Mouse (Mus musculus): ENCODE results near the gene Aldh3b2. TPM values are rescaled to one million over a fixed set of nuclear protein-coding genes. Genes with fewer than 3 reads are reported as not detected.
"Not testable (repeated sequence)": the region's sequence is repeated elsewhere in the genome, so short reads cannot be mapped to it uniquely, and the experiment has no call there.

The Aldh3b2 gene
- polyA plus RNA-seq, 1 experiment from 2014 or later = 1.6 TPM

DNA sequence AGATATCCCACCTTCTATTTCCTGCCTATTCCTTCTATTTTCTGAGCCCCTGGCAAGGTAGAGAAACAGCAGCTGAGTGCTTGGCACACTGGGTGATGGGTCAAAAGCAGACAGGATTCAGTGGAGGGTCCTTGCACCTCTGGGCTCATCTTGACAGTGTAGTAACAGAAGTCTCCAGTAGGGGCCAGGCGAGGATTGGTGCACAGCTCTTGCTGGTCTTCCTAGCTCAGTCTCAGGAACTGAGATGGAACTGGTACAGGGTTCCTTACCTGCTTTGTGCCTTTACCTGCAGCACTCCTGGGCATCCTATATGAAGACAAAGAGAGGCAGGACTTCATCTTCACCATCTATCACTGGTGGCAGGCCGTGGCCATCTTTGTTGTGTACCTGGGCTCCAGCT lies 25.4 kb upstream of the Aldh3b2 start:
- peak; percentile 72 for DNase-seq (ENCODE audit: low spot score)

DNA sequence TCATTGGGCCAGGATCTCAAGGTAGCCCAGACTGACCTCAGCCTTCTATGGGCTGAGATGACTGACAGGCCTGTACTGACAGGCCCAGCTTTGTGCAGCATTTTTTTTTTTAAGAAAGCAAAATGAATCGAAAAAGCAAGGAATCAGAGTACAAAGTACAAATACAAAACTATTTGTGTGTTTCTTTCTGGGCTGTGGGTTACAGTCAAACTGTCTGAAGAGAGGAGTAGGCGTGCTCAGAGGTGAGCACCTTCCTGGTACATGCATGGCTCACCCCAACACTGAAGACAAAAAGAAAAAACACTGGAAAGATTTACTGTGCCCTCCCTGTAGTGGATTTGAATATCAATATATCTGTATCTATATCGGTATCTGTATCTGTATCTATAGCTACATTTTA lies 24.3 kb upstream of the Aldh3b2 start:
- DNase-seq (ENCODE audit: low spot score) = no peak

DNA sequence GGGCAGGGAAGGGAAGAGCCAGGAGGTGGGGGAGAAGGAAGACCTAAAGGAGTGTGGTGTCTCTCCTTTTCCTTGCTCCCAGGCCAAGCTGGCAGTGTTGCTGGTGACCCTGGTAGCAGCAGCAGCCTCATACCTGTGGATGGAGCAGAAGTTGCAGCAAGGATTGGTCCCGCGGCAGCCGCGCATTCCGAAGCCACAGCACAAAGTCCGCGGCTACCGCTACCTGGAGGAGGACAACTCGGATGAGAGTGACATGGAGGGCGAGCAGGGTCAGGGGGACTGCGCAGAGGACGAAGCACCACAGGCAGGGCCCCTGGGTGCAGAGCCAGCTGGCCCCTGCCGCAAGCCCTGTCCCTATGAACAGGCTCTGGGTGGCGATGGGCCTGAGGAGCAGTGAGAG lies 23.6 kb upstream of the Aldh3b2 start:
- DNase-seq (ENCODE audit: low spot score) = no peak

DNA sequence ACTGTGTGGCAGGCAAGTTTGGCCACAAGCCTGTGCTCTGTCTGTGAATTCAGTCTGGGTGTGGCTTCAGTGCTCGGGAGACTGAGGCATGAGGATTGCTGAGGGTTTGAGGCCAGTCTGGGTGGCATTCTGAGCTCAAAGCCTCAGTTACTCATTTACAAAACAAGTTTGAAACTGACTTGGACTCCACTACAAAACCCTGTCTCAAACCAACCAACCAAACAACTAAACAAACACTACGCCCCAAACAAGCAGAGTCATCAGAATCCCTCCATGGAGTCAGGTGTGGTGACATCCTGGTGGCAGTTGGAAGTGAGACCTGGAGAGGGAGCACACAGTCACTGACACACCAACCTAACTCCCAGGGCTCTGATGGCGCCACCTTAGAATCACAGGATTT lies 21.8 kb upstream of the Aldh3b2 start:
- no peak for DNase-seq (ENCODE audit: low spot score)

DNA sequence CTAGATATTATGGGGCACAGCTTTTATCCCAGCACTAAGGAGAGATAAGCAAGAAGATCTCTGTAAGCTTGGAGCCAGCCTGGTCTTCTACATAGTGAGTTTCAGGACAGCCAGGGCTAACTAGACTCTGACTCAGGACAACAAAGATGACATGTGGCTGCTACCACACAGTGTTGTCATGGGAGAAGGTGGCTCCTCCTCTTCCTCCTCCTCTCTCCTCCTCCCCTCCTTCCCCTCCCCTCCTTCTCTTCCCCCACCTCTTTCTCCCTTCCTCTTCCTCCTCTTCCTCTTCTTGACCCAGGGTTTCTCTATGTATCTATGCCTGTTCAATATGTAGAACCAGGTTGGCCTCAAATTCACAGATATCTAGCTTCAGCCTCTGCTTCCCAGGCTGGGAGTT lies 20.7 kb upstream of the Aldh3b2 start:
- DNase-seq (ENCODE audit: low spot score) = no peak

DNA sequence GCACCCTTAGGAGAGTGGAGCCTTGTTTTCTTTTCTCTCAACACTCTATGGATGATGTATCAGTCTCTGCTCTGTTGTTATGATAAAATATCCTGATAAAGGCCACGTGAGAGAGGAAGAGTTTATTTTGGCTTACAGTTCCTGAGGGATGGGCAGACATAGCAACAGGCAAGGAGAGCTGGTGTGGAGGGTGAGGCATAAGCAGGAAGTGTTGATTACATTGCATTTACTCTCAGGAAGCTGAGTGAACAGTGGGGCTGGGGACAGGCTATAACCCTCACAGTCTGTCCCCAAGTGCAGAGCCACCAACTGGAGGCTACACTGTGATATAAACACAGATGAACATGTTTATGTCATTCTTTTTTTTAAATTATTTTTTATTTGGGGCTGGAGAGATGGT lies 20.0 kb upstream of the Aldh3b2 start:
- no peak for DNase-seq (ENCODE audit: low spot score)

DNA sequence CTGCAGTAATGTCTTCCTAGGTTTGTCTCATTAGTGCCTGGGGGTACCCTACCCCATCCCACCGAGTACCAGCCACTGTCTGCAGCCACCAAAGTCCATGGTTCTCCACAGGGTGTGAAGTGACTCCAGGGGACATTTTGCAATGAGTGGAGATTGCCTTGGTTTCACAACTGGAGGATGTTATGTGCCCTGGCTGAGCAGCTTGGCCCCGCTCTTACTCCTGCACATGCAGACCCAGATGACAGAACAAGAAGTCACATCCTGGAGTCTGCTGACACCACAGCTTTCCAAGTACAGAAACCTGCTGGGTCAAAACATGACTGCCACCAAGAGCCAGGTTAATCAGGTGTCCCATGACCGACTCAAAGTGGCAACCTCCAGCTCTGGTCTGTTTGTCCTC lies 17.1 kb upstream of the Aldh3b2 start:
- no peak for DNase-seq (ENCODE audit: low spot score)

DNA sequence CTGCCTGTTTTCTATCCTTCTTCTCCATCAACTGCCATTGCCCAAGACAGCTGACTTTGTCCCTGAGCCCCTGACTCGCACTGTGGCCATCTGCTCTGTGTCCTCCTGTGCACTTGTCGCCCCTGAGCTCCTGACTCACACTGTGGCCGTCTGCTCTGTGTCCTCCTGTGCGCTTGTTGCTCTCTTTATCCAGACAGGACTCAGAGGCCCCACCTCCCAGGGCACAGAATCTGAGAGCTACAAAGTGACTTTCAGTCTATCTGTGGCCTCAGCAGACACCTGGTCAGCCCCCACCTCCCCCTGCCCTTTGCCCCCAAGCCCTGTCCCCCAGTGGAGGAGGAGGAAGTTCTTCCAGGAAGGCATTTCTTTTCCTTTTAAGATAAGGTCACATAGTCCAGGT lies 16.3 kb upstream of the Aldh3b2 start:
- no peak for DNase-seq (ENCODE audit: low spot score)

DNA sequence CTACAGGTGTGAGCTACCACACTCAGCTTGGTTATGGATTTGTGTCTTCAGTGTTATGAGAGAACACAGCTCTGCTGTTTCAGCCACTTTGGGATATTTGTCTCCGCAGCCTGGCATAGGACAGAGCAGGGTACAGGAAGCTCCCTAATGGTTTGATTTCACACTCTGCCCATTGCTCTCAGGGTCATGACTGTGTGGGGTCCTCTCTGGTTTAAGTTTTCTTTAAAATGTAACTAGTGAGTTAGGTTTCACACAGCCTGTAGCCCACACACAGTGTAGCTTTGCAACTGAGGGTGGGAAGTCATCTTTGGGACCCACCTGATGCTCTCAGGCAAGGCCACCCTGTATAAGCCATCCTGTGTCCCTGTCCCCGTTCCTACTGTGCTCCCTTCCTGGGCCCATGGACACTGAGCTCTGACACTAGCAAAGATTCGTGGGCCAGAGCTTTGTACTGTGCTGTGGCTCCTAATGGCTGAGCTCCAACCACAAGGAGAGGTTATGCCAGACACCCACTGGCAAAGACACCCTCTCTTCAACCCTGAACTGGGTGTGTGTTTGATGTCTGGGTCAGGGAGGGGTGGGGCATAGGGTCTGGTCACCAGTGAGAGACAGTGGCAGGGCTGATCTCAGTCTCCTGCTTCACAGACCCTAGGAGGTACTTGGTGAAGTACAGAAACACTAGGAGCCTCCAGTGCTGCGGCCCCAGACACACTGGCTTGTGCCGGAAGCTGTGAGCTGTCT lies 14.7 kb upstream of the Aldh3b2 start:
- DNase-seq (ENCODE audit: low spot score) = not testable (repeated sequence)

DNA sequence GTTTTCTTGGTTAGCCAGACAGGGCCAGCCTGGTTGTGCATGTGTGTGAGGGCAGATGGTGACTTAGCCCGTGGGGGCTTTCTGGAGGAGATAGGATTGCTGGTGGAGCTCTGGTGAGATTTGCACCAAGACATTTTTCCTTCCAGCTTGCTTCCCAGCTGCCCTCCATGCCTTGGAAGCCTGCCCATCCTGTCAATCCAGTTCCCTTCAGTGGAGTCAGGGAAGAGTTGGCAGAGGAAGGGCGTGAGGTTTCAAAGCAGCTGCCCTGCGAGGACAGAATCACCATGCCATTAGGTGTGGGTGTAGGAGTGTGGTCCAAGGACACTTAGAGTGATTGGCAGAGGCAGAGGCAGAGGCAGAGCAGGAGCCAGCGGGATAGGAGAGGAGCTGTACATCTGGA lies 13.7 kb upstream of the Aldh3b2 start, which contains the start of gene Aldh3b3:
TSS of gene Aldh3b3 (plus strand) at position 176 of the 400 bp plus-strand sequence.
- DNase-seq (ENCODE audit: low spot score) = no peak

DNA sequence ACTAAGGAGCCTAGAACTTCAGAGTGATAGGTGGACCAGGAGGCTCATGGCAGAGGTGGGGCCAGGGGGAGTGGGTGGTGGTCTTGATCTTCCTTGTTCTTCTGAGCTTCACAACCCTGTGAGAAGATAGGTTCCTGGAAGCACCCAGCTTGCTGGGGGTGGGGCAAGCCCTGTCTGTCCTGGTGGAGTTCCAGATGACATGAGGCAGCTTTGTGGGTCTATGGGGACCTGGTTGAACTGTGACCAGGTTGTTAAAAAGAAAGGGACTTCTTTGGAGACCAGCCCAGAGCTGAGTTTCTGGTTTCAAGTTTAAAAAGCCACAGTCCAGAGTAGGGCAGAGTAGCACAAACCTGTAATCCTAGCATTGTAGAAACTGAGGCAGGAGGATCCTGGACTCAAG lies 13.1 kb upstream of the Aldh3b2 start:
- DNase-seq (ENCODE audit: low spot score) = no peak

DNA sequence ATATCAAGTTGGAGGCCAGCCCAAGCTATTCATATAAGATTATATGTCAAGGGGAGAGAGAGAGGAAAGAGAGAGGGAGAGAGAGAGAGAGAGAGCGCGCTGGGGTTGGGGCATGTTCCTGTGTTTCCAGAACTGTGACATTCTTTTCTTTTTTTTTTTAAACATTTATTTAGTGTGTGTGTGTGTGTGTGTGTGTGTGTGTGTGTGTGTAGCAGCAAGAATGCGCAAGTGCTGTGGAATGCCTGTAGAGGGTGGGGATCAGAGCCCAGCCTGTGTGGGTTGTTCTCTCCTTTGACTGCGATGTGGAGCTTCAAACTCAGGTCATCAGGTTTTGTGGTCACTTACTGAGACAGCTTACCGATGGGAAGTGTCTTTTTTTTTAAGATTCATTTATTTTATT lies 11.9 kb upstream of the Aldh3b2 start:
- DNase-seq (ENCODE audit: low spot score) = no peak

DNA sequence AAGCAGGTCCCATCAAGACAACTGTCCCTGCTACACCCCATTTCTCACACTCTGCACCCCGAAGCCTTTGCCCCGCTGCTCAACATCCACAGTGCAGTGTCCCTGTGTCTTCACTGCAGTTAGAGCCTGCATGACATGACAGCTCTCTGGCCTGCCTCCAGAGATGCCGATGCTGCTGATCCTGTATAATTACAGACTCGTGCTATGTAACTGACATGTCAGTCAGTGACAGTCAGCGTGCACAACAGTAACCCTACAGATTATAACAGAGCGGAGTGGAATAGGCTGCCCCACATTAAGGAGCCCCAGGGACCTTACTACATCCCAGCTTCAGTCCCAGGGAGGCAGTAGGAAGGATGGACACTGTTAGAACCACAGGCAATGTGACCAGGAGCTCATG lies 10.3 kb upstream of the Aldh3b2 start:
- not testable (repeated sequence) for DNase-seq (ENCODE audit: low spot score)

DNA sequence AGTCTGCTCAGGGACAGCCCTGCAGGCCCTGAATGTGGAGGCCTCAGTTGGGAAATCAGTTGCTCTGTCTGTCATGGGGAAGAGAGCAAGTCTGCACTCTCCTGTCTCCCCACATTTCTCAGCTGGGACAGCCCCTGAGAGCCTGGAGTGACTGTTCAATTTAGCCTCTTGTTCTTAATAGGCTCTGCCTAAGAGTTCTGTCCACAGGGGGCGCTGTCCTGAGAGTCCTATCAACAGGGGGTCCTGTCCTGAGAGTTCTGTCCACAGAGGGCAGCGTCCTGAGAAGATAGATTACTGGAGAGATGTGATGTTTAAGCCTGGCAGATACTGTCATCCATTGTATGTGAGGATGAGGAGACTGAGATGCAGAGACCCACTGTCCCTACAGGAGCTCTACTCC lies 9.7 kb upstream of the Aldh3b2 start:
- no peak for DNase-seq (ENCODE audit: low spot score)

DNA sequence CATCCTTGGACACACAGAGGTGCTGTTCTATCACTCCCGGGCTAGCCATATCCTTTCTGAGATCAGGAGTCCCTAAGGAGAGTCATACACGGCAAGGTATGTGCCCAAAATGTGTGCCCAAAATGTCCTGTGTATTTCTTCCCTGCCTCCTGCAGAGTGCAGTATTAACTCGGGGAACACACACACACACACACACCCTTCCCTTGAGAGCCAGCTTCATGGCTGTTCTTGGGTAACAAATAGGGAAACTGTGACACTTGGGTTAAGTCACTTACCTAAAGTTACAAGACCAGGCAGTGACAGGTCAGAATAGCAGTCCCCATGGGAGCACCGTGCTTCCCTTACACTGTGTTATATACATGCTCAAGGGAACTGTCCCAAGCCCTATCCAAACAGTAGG lies 8.1 kb upstream of the Aldh3b2 start:
- no peak for DNase-seq (ENCODE audit: low spot score)

DNA sequence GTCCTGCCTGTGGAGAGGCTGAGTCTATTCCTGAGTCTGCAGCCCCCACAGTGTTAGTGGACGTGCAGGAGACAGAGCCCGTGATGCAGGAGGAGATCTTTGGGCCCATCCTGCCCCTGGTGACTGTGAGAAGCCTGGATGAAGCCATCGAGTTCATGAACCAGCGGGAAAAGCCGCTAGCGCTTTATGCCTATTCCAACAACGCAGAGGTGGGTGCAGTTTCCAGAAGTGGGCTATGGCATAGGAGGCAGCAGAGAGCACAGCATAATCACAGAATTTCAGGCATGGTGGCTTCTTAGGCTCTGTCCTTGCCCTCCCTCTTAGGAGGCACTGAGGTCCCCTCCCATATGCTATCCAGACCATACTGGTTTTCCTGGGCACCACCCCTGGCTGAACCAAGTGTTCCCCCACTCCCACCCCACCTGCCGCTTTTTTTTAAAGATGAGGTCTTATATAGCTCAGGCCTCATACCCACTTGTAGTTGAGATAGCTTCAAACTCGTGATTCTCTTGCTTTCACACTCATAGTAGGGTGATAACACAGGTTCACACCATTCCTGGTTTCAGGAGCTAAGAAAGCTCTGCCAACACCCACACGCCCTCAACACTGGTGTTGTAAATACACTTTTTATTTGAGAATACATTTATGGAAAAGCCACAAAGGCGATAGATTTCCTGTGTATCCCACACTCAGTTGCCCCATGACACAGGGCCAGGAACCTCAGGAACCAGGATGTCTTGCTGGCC lies 5.6 kb upstream of the Aldh3b2 start:
- DNase-seq (ENCODE audit: low spot score) = no peak

DNA sequence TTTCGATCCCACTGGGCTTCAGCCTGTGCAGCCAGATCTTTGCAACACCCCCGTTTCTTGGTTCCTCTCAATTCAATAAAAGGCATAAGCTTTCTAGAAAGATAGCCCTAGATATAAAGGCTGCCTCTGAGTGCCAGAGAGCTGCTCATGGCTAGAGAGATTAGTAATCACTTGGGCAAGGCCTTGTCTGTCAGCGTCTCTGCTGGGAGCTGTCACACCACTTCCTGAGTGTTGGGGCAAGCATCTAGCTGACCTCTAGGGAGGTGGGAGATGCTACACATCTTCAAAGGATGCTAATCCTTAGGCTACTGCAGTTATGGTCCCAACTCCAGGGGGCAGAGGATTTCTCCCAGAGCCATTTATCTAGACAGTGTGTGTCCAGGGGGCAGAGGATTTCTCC lies 4.9 kb upstream of the Aldh3b2 start:
- no peak for DNase-seq (ENCODE audit: low spot score)

DNA sequence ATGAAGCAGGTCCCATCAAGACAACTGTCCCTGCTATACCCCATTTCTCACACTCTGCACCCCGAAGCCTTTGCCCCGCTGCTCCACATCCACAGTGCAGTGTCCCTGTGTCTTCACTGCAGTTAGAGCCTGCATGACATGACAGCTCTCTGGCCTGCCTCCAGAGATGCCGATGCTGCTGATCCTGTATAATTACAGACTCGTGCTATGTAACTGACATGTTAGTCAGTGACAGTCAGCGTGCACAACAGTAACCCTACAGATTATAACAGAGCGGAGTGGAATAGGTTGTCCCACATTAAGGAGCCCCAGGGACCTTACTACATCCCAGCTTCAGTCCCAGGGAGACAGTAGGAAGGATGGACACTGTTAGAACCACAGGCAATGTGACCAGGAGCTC lies 2.5 kb downstream of the Aldh3b2 start:
- DNase-seq (ENCODE audit: low spot score) = not testable (repeated sequence)

DNA sequence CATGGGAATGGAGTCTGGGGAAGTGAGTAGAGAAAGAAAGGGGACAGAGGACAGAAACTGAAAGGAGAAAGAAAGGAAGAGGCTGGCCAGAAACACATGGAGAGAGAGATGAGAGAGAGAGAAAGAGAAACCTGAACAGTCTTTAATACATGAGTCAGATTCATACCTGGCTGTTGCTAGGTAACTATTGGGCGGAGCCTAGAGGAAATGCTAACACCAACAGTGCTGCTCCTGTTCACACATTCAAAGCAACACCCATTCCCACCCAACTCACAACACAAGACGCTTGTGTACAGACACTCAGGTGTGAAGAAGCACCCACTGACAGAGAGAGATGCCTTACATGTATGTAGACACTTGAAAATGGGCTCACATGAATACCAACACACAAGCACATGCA lies 3.7 kb downstream of the Aldh3b2 start:
- no peak for DNase-seq (ENCODE audit: low spot score)

DNA sequence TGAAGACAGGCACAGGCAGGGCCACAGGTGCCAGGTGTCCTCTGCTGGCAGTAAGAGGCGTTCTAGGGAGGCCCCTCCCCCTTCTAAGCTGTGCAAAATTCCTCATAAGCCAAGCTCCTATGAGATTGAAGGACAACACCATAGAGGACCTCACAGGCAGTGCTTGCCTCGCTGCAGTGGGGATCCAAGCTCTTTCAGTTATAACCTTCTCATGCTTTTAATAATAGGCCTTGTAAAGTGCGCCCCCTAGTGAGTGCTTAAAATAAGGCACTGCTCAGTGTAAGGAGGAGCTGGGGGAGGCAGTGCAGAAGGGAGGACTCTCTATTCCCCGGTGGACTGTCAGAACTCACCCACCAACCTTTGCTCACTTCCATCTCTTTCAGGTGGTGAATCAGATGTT lies 8.2 kb downstream of the Aldh3b2 start:
- DNase-seq (ENCODE audit: low spot score) = peak; percentile 87

DNA sequence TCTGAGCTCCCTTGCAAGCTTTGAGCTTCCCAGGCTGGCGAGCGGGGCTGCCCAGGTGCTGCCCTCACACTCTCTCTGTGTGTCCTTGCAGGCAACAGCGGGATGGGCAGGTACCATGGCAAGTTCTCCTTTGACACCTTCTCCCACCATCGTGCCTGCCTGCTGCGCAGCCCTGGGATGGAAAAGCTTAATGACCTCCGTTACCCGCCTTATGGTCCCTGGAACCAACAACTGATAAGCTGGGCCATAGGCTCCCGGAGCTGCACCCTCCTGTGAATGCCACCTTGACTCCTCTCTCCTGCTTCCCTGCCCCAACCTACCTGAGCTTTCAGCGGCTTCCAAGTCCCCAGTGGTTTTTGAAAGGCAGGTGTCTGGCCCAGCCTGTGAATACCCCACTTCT lies 8.8 kb downstream of the Aldh3b2 start:
- no peak for DNase-seq (ENCODE audit: low spot score)

DNA sequence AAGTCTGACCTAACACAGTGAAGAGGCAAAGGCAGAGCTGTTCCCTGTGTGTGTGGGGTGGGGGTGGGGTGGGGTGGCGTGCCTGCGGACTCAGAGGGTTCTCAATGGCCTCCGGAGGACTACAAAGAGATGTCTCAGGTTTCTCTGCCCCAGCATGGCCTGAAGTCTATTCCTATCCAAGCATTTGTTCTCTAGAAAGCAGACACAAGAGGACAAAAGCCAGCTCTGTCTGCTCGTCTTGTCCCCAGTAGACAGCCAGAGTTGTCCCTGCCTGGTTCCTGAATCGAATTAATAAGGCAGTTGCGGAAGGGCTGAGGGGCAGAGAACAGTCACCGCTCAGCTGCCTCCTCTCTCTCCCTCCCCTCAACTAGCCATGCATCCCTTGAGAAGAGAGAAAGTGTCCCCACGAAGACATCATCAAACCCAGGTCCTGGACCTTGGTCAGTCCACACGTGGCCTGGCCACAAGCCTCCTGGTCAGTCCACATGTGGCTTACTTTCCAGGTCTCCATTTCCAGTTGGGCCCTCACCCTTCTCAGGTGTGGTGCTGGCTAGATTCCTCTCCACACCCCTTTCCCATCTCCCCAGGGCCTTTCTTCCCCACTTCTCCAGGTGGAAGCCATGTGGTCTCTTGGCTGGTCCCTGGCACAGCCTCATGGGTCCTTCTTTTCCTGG lies 11.5 kb downstream of the Aldh3b2 start:
- DNase-seq (ENCODE audit: low spot score) = no peak

Measured in thymus, postnatal 0 days (tissue).